Mouse (Mus musculus) left cerebral cortex, adult 6 months (tissue): ENCODE measurements around the gene Tlcd1. TPM values are rescaled to one million over a fixed set of nuclear protein-coding genes. Genes with fewer than 3 reads are reported as not detected.

Experiments
- long read RNA-seq, 2 experiments: library from polyadenylated mRNA; unstranded; transcript quantifications; one replicate each; pipeline ENCODE4 v2.0.0; 2019 to 2020
- polyA plus RNA-seq: library from polyadenylated mRNA; unstranded; fragments of <200 nt; fragmentation: Nextera tagmentation; gene quantifications from 2 replicates; pipeline ENCODE4 v1.2.3, GENCODE M21; 2021

Tlcd1 gene
- polyA plus RNA-seq = 38.5 and 43.5 TPM in 2 replicates
- long read RNA-seq, experiment 1, transcript Tlcd1-204 (4 exons, 1,412 nt) = major isoform, 111 of 132 reads
- long read RNA-seq, experiment 1, partial matches to known transcripts = 6 of 132 reads
- long read RNA-seq, experiment 1, other reads (novel, unspliced or antisense) = 14 of 132 reads
- long read RNA-seq, experiment 2, transcript Tlcd1-204 (4 exons, 1,412 nt) = major isoform, 39 of 55 reads
- long read RNA-seq, experiment 2, partial matches to known transcripts = 0 of 55 reads
- long read RNA-seq, experiment 2, other reads (novel, unspliced or antisense) = 14 of 55 reads

DNA sequence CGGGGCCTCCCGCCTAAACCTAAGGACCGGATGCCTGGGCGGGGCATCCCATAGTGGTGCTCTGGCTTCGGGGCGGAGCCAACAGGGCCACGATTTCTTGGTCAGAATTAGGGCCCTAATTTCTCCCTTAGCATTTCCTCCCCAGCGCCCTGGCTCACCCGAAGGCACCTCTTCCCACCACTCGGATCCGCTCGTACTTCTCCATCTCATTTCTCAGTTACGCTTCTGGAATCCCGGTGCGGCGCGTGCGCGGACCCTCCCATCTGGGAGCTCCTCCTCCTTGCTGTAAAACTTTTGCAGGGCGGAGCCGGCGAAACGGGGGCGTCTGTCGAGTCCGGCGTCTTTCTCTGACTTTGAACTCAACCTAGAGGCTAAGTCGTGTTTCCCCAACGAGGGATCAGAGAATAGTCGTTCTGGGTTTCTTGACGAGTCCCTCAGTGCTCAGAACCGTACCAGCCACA is at the start of gene Tlcd1, which contains the start of gene Nek8:
Tlcd1 (plus strand) TSS at position 310 of the 461 bp plus-strand sequence.
Nek8 (minus strand) TSS at position 274 of the 461 bp plus-strand sequence.

GRCm38 (mm10) chr11:78164924-78165760 is 11.4 kb upstream of the Tlcd1 start, which contains the start of gene Traf4:
TSS of gene Traf4 (minus strand) at chr11:78165589.

DNA sequence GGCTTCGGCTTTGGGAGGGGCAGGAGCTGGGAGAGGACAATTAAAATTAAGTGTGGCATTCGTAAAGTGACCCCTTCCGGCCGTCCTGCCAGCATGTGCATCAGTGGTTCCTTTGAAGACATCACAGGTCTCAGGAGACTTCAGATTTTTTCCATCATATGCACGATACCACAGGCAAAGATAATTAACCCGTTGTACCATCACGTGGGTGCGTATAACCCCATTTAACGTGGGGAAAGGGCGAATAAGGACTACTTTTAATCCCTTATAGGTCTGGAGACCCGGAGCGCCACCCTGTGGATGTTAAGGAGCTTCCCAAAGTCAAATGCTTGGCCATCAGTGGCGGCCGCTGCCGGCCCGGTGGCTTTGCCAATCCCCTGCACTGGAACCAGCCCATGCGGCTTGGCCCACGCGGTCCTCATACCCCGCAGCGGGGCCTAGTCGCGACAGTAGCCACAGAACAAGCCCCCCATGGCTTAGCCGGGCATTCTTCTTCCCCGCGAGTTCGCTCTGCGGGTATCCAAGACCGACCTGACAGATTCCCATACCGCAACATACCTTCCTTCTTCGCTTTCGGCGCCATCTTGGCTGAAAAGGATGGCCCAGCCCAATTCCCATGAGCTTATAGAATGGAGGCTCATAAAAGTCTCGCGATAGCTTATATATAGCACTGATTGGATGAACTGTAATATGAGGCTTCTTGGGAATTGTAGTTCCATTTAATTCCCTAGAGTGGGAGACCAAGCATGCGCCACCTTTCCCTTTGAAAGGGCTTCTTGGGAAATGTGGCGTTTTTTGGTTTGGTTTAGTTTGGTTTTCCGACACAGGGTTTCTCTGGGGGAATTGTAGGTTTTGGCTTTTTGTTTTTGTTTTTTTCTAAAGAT is 6.7 kb downstream of the Tlcd1 start, which contains the start of gene Rpl23a:
Rpl23a (minus strand) TSS at position 624 of the 884 bp plus-strand sequence.

GRCm38 (mm10) chr11:78188331-78189233 is 12.1 kb downstream of the Tlcd1 start, which contains the start of gene Rab34:
TSS of gene Rab34 (plus strand) at chr11:78188430.

GRCm38 (mm10) chr11:78193113-78193512 is 16.6 kb downstream of the Tlcd1 start, which contains the start of gene Proca1:
TSS of gene Proca1 (plus strand) at chr11:78193392.

Other genes starting within 250 kb of the Tlcd1 start
- 25.6 and 123 TPM in 2 replicates for gene Sez6, start 245.9 kb upstream of the Tlcd1 start, polyA plus RNA-seq
- gene Phf12, start 194.0 kb upstream of the Tlcd1 start, polyA plus RNA-seq = 5.7 and 6.3 TPM in 2 replicates
- gene Dhrs13, start 144.4 kb upstream of the Tlcd1 start, polyA plus RNA-seq = 8.0 and 8.2 TPM in 2 replicates
- gene Flot2, start 138.8 kb upstream of the Tlcd1 start, polyA plus RNA-seq = 89.7 and 90.8 TPM in 2 replicates
- 11.0 and 13.0 TPM in 2 replicates for gene Eral1, start 96.3 kb upstream of the Tlcd1 start, polyA plus RNA-seq
- gene Fam222b, start 82.1 kb upstream of the Tlcd1 start, polyA plus RNA-seq = 8.8 and 12.2 TPM in 2 replicates
- gene Traf4, start 11.1 kb upstream of the Tlcd1 start, polyA plus RNA-seq = 3.4 and 8.9 TPM in 2 replicates
- 1.9 TPM in 2 replicates for gene Nek8, start within 50 bp of the Tlcd1 start, polyA plus RNA-seq
- 870 and 1,461 TPM in 2 replicates for gene Rpl23a, start 6.9 kb downstream of the Tlcd1 start, polyA plus RNA-seq
- gene Rab34, start 11.7 kb downstream of the Tlcd1 start, polyA plus RNA-seq = 14.8 and 17.6 TPM in 2 replicates
- gene Proca1, start 16.7 kb downstream of the Tlcd1 start, polyA plus RNA-seq = 5.5 and 6.3 TPM in 2 replicates
- 129 and 164 TPM in 2 replicates for gene Sdf2, start 69.0 kb downstream of the Tlcd1 start, polyA plus RNA-seq
- gene Supt6, start 69.3 kb downstream of the Tlcd1 start, polyA plus RNA-seq = 11.8 and 13.1 TPM in 2 replicates
- gene 2610507B11Rik, start 85.0 kb downstream of the Tlcd1 start, polyA plus RNA-seq = 46.6 and 50.5 TPM in 2 replicates
- gene BC030499, start 114.1 kb downstream of the Tlcd1 start, polyA plus RNA-seq = 2.7 and 2.8 TPM in 2 replicates
- gene Spag5, start 124.8 kb downstream of the Tlcd1 start, polyA plus RNA-seq = 1.7 TPM in 2 replicates
- gene Aldoc, start 146.3 kb downstream of the Tlcd1 start, polyA plus RNA-seq = 1,417 and 1,712 TPM in 2 replicates
- gene Pigs, start 151.7 kb downstream of the Tlcd1 start, polyA plus RNA-seq = 53.9 and 59.8 TPM in 2 replicates
- gene Unc119, start 166.8 kb downstream of the Tlcd1 start, polyA plus RNA-seq = 7.4 and 56.0 TPM in 2 replicates
- gene Foxn1, start 209.8 kb downstream of the Tlcd1 start, polyA plus RNA-seq = not detected in 2 replicates
- gene Slc13a2, start 245.5 kb downstream of the Tlcd1 start, polyA plus RNA-seq = not detected in 2 replicates